Mouse (Mus musculus) ES-Bruce4 (cell line): ENCODE results near the gene Als2cr12. TPM values are rescaled to one million over a fixed set of nuclear protein-coding genes. Genes with fewer than 3 reads are reported as not detected.
"Not testable (repeated sequence)": the region's sequence is repeated elsewhere in the genome, so short reads cannot be mapped to it uniquely, and the experiment has no call there.

ENCODE experiments used
- H3K27ac ChIP-seq: 2 replicates; pipeline ENCODE4 v1.5.1; 2012; ENCODE audit warnings: low read length, inconsistent platforms; ENCODE audit not compliant: insufficient read depth
- H3K27me3 ChIP-seq: 2 replicates; pipeline ENCODE4 v1.6.1; 2012; ENCODE audit warnings: mild to moderate bottlenecking, low read length, inconsistent platforms; ENCODE audit not compliant: control insufficient read depth, poor library complexity, insufficient read depth, severe bottlenecking
- H3K36me3 ChIP-seq: 2 replicates; pipeline ENCODE4 v1.6.1; 2012; ENCODE audit warnings: inconsistent platforms, mild to moderate bottlenecking, low read length, moderate library complexity; ENCODE audit not compliant: control insufficient read depth, poor library complexity, insufficient read depth, severe bottlenecking
- H3K4me1 ChIP-seq: one replicate; pipeline ENCODE4 v1.8.1; 2011; ENCODE audit warnings: low read length; ENCODE audit not compliant: control insufficient read depth, insufficient read depth
- H3K4me3 ChIP-seq: 2 replicates; pipeline ENCODE4 v1.5.1; 2011; ENCODE audit warnings: low read depth, mild to moderate bottlenecking, low read length
- H3K9ac ChIP-seq: 2 replicates; pipeline ENCODE4 v1.6.1; 2012; ENCODE audit warnings: low read depth, mild to moderate bottlenecking, inconsistent platforms; ENCODE audit not compliant: poor library complexity, severe bottlenecking
- H3K9me3 ChIP-seq: replicated peaks from 2 replicates; pipeline ENCODE4 v1.6.1; 2012; ENCODE audit warnings: mild to moderate bottlenecking, low read length, inconsistent platforms; ENCODE audit not compliant: control insufficient read depth, poor library complexity, insufficient read depth, severe bottlenecking
- CTCF ChIP-seq: IDR thresholded peaks from one replicate; pipeline ENCODE4 v1.8.1; 2011; ENCODE audit warnings: low read depth, low read length
- EP300 ChIP-seq: IDR thresholded peaks from 2 replicates; pipeline ENCODE4 v1.6.1; 2011; ENCODE audit warnings: low read depth, low read length; ENCODE audit not compliant: insufficient read depth
- POLR2A ChIP-seq: IDR thresholded peaks from one replicate; pipeline ENCODE4 v1.8.1; 2011; ENCODE audit warnings: low read length; ENCODE audit not compliant: insufficient read depth
- polyA plus RNA-seq: library from polyadenylated mRNA; stranded (reverse); fragments of >200 nt; gene quantifications from 2 replicates; pipeline ENCODE4 v1.2.4, GENCODE M21; 2011; ENCODE audit warnings: low read depth; ENCODE audit not compliant: missing spikeins, insufficient read depth, insufficient read length

The Als2cr12 gene
- polyA plus RNA-seq, 1 experiment: not detected

GRCm38 (mm10) chr1:58652480-58653403 is 43.0 kb downstream of the Als2cr12 start:
- peaks cover 14% of the 10 kb centered on the region for H3K9me3 ChIP-seq
- no peaks in the 10 kb centered on the region for H3K27me3 ChIP-seq
- H3K4me1 ChIP-seq: no peaks in the 10 kb centered on the region
- no peak overlapping the region for H3K27ac ChIP-seq
- H3K36me3 ChIP-seq: no peaks in the 10 kb centered on the region
- peak overlapping the region; percentile 48 for H3K4me3 ChIP-seq
- TF ChIP-seq POLR2A: no peak
- TF ChIP-seq CTCF: no peak
- TF ChIP-seq EP300: no peak
- peak overlapping the region; percentile 21; the same call in 1 of the 2 replicates for H3K9ac ChIP-seq

DNA sequence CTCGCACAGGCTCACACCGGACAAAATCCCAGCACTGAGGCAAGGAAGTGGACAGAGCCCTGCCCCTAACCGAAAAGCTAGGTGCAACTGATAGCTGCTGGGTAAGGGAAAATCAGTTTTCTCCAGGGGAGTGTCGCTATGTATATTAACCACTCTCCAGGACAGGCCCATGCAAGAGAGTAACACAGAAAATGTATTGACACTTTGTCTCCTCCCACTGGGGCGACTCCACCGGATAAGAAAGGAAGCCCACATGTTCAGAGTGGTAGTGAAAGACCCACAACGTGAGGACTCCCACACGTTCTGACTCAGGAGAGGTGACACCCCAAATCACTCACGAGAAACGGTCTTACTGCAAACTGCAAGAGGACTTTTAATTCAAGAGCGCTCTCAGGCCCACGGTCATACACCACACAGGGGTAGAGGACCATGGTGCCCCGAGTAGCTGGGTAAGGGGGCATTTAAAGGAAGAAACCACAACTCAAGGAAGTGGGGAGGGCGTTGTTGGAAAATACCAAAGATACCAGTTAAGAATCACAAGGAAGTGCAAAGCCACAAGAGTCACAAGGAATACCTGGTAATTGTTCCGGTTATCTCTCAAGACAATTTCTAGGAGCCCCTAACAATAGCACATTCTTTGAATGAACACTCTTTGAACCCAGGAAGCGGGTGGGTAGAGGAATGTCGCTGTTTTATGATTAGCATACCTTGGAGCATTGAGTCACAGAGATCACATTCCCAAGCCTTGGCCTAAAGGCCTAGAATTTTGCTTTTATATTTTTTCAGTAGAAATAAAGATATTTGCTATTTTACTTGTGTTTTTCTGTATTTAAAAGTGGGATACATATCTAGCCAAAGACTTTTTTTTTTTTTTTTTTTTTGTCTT is 44.0 kb downstream of the Als2cr12 start:
- H3K27ac ChIP-seq, H3K27me3 ChIP-seq, H3K36me3 ChIP-seq, H3K4me3 ChIP-seq, H3K4me1 ChIP-seq: not testable (repeated sequence)
- peaks cover 14% of the 10 kb centered on the region for H3K9me3 ChIP-seq
- H3K9ac ChIP-seq: peak overlapping the region; percentile 21; the same call in 1 of the 2 replicates

GRCm38 (mm10) chr1:58628847-58629246 is 66.9 kb downstream of the Als2cr12 start:
- H3K27ac ChIP-seq, H3K27me3 ChIP-seq, H3K36me3 ChIP-seq, H3K4me3 ChIP-seq, H3K9ac ChIP-seq, H3K4me1 ChIP-seq: not testable (repeated sequence)
- H3K9me3 ChIP-seq: peaks cover 11% of the 10 kb centered on the region

DNA sequence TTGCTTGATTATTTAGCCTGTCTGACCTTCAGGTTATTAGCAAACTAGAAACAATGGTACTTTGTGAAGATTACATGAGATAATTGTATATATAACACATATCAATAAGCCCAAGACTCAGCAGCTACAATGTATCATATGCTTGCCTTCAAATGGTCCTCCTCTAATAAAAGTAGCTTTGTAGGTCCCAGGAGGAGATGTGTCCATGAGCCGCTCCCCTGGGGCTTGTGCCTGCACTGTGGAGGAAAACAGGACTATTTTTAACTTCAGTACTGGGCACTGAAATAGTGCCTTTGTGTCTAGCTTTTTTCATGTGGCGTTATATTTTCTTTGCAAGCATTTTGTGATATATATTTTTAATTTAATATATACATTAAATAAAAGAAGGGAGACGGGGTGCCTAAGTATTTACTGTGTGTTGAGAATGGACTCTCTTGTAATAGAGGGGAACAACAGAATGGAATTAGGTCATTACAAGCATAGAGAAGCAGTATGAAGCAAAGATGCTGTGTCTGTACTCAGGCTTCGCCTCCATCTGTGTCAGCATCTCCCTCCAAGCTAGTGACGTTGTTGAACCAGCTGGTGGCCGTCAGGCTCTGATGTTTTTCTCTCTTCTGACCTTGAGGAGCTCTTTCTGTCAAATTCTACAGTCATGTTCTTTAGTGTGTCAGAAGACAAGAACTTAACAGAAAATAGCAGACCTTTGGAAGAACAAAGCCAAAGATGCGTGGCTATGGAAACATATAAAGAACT is 73.6 kb downstream of the Als2cr12 start:
- Histone ChIP-seq H3K27ac (no peak overlapping the region), H3K4me1 (no peaks in the 10 kb centered on the region), H3K27me3 (no peaks in the 10 kb centered on the region), H3K9me3 (no peaks in the 10 kb centered on the region), H3K9ac (no peak overlapping the region), H3K4me3 (no peak overlapping the region), H3K36me3 (no peaks in the 10 kb centered on the region)
- TF ChIP-seq CTCF (no peak), EP300 (no peak), POLR2A (no peak)

GRCm38 (mm10) chr1:58621251-58621650 is 74.5 kb downstream of the Als2cr12 start:
- no peaks in the 10 kb centered on the region for H3K4me1 ChIP-seq
- TF ChIP-seq CTCF: no peak
- TF ChIP-seq EP300: no peak
- no peak for TF ChIP-seq POLR2A
- H3K9me3 ChIP-seq: no peaks in the 10 kb centered on the region
- no peak overlapping the region for H3K4me3 ChIP-seq
- H3K27me3 ChIP-seq: no peaks in the 10 kb centered on the region
- H3K36me3 ChIP-seq: no peaks in the 10 kb centered on the region
- no peak overlapping the region for H3K9ac ChIP-seq
- H3K27ac ChIP-seq: no peak overlapping the region
